Mouse (Mus musculus): ENCODE data around the gene 0610030E20Rik.

Gene 0610030E20Rik

GRCm38 (mm10) chr6:72340481-72340880 lies 6.6 kb upstream of the 0610030E20Rik start:
- POLR2A ChIA-PET, result no interaction called here
- CTCF ChIA-PET, result no interaction called here

GRCm38 (mm10) chr6:72344396-72345073 lies 2.6 kb upstream of the 0610030E20Rik start:
- ChIA-PET CTCF (interaction anchor here in 1 of 4 experiments (0.7 to 1.2 kb wide), 4 partner anchors 8 to 69 kb away, joined by 3 read pairs; partner anchors contain the start of gene Ggcx), POLR2A (interaction anchor here (0.6 to 8.7 kb wide), 23 partner anchors 9 to 800 kb away, joined by 3 to 130 read pairs (median 7); partner anchors contain the start of genes Tmem150a (in 4 of the 4), Mat2a (in 3 of the 4), Ggcx (in 1 of the 4) and Polr1a (in 1 of the 4))

GRCm38 (mm10) chr6:72345074-72345567 lies 2.0 kb upstream of the 0610030E20Rik start, which contains the start of gene Usp39:
Gene Usp39 (minus strand): TSS chr6:72345184.
- ChIA-PET POLR2A (interaction anchor here (0.6 to 8.7 kb wide), 27 partner anchors 8 to 801 kb away, joined by 3 to 130 read pairs (median 6); partner anchors contain the start of genes Tmem150a (in 4 of the 4), Mat2a (in 3 of the 4), Ggcx (in 1 of the 4) and Polr1a (in 1 of the 4)), CTCF (interaction anchor here in 1 of 4 experiments (0.7 to 1.2 kb wide), 4 partner anchors 9 to 69 kb away, joined by 3 read pairs; partner anchors contain the start of gene Ggcx)

GRCm38 (mm10) chr6:72345633-72346032 lies 1.5 kb upstream of the 0610030E20Rik start:
- CTCF ChIA-PET, result interaction anchor here in 1 of 4 experiments (0.5 to 1.2 kb wide), 5 partner anchors 9 to 68 kb away, joined by 3 read pairs; partner anchors contain the start of gene Ggcx
- POLR2A ChIA-PET, result interaction anchor here (0.6 to 8.7 kb wide), 29 partner anchors 8 to 801 kb away, joined by 3 to 130 read pairs (median 5); partner anchors contain the start of genes Tmem150a (in 4 of the 4), Mat2a (in 3 of the 4), Ggcx (in 1 of the 4) and Rnf181 (in 1 of the 4)

GRCm38 (mm10) chr6:72346261-72346660 lies 856 bp upstream of the 0610030E20Rik start:
- ChIA-PET CTCF (interaction anchor here in 2 of 4 experiments (0.5 to 0.7 kb wide), 2 partner anchors 44 to 433 kb away, joined by 3 to 5 read pairs; partner anchors contain the start of gene Vamp8 (in 1 of the 2)), POLR2A (interaction anchor here in 2 of 4 experiments (0.5 to 8.7 kb wide), 15 partner anchors 10 to 162 kb away, joined by 3 to 130 read pairs (median 5); partner anchors contain the start of genes Mat2a (in 2 of the 2), Tmem150a (in 2 of the 2), Rnf181 (in 1 of the 2) and Vamp8 (in 1 of the 2))

- POLR2A ChIA-PET, result interaction anchor here in 3 of 4 experiments (0.6 to 8.7 kb wide), 13 partner anchors 9 to 171 kb away, joined by 3 to 130 read pairs (median 4); partner anchors contain the start of genes Tmem150a (in 2 of the 3), Ggcx (in 1 of the 3), Mat2a (in 1 of the 3) and Rnf181 (in 1 of the 3)
- CTCF ChIA-PET, result interaction anchor here in 3 of 4 experiments (0.7 to 1.9 kb wide), 8 partner anchors 9 to 66 kb away, joined by 3 to 6 read pairs (median 4); partner anchors contain the start of genes Ggcx (in 1 of the 3) and Vamp8 (in 1 of the 3)
Observed at GRCm38 (mm10) chr6:72348411-72348810, 1.3 kb downstream of the 0610030E20Rik start.

- ChIA-PET POLR2A (interaction anchor here in 2 of 4 experiments (7.5 to 8.7 kb wide), 2 partner anchors 9 to 11 kb away, joined by 117 to 130 read pairs; partner anchors contain the start of genes Tmem150a (in 2 of the 2) and Rnf181 (in 1 of the 2)), CTCF (no interaction called here)
Observed at GRCm38 (mm10) chr6:72350214-72350613, 3.1 kb downstream of the 0610030E20Rik start.

GRCm38 (mm10) chr6:72352636-72353405 lies 5.7 kb downstream of the 0610030E20Rik start:
- CTCF ChIA-PET, result no interaction called here
- POLR2A ChIA-PET, result interaction anchor here in 2 of 4 experiments (0.7 to 12.6 kb wide), 12 partner anchors 5 to 443 kb away, joined by 3 to 117 read pairs (median 4); partner anchors contain the start of genes Usp39 (in 2 of the 2), 0610030E20Rik (in 1 of the 2), Ggcx (in 1 of the 2) and Vamp5 (in 1 of the 2)

GRCm38 (mm10) chr6:72354025-72354424 lies 6.9 kb downstream of the 0610030E20Rik start:
- ChIA-PET POLR2A (interaction anchor here (0.7 to 12.6 kb wide), 16 partner anchors 6 to 445 kb away, joined by 3 to 117 read pairs (median 5); partner anchors contain the start of genes Usp39 (in 4 of the 4), 0610030E20Rik (in 1 of the 4), Ggcx (in 1 of the 4) and Tcf7l1 (in 1 of the 4)), CTCF (no interaction called here)

- CTCF ChIA-PET, result interaction anchor here (0.6 to 1.9 kb wide), 26 partner anchors 8 to 183 kb away, joined by 3 to 14 read pairs (median 3); partner anchors contain the start of genes Vamp8 (in 2 of the 4), 0610030E20Rik (in 1 of the 4) and Ggcx (in 1 of the 4)
Observed at GRCm38 (mm10) chr6:72355066-72355911, 8.2 kb downstream of the 0610030E20Rik start, which contains the start of gene Tmem150a. Gene Tmem150a (plus strand): TSS chr6:72355447.

GRCm38 (mm10) chr6:72356001-72356532 lies 8.9 kb downstream of the 0610030E20Rik start:
- ChIA-PET POLR2A (interaction anchor here (0.6 to 13.1 kb wide), 40 partner anchors 8 to 723 kb away, joined by 3 to 130 read pairs (median 5); partner anchors contain the start of genes Usp39 (in 4 of the 4), Ggcx (in 3 of the 4), Vamp8 (in 3 of the 4) and 0610030E20Rik (in 2 of the 4)), CTCF (interaction anchor here (0.5 to 1.9 kb wide), 23 partner anchors 8 to 413 kb away, joined by 3 to 14 read pairs (median 4); partner anchors contain the start of genes Vamp8 (in 2 of the 4), 0610030E20Rik (in 1 of the 4) and Ggcx (in 1 of the 4))

More at GRCm38 (mm10) chr6:72355066-72355911, 8.2 kb downstream of the 0610030E20Rik start, which contains the start of gene Tmem150a:
- POLR2A ChIA-PET, result interaction anchor here (0.5 to 13.1 kb wide), 52 partner anchors 7 to 1115 kb away, joined by 3 to 130 read pairs (median 4); partner anchors contain the start of genes Usp39 (in 4 of the 4), Ggcx (in 3 of the 4), Vamp8 (in 3 of the 4) and 0610030E20Rik (in 2 of the 4)

- CTCF ChIA-PET, result interaction anchor here in 2 of 4 experiments (0.6 to 1.7 kb wide), 2 partner anchors 9 kb away, joined by 3 to 4 read pairs; no protein-coding TSS in a partner anchor
- POLR2A ChIA-PET, result interaction anchor here (0.6 to 13.1 kb wide), 20 partner anchors 7 to 310 kb away, joined by 3 to 130 read pairs (median 5); partner anchors contain the start of genes Usp39 (in 3 of the 4), 0610030E20Rik (in 2 of the 4), Atoh8 (in 1 of the 4) and Ggcx (in 1 of the 4)
Observed at GRCm38 (mm10) chr6:72357164-72358079, 10.3 kb downstream of the 0610030E20Rik start.

- ChIA-PET CTCF (interaction anchor here in 1 of 4 experiments (0.5 to 1.7 kb wide), 2 partner anchors 10 to 35 kb away, joined by 4 read pairs; no protein-coding TSS in a partner anchor), POLR2A (interaction anchor here (0.6 to 13.1 kb wide), 15 partner anchors 10 to 97 kb away, joined by 3 to 130 read pairs (median 5); partner anchors contain the start of genes Usp39 (in 3 of the 4), 0610030E20Rik (in 2 of the 4), Ggcx (in 1 of the 4) and Mat2a (in 1 of the 4))
Observed at GRCm38 (mm10) chr6:72358086-72358764, 11.1 kb downstream of the 0610030E20Rik start.

- POLR2A ChIA-PET, result interaction anchor here in 2 of 4 experiments (0.6 to 13.1 kb wide), 6 partner anchors 11 to 74 kb away, joined by 3 to 130 read pairs (median 4); partner anchors contain the start of genes 0610030E20Rik (in 2 of the 2) and Usp39 (in 2 of the 2)
- CTCF ChIA-PET, result interaction anchor here in 1 of 4 experiments (0.6 kb wide), 1 partner anchor 175 kb away, joined by 5 read pairs; no protein-coding TSS in a partner anchor
Observed at GRCm38 (mm10) chr6:72359343-72359742, 12.2 kb downstream of the 0610030E20Rik start.

All from embryonic stem cell, embryonic (primary cell).